Mouse (Mus musculus): ENCODE measurements at regions not wholly inside any gene's neighbourhood (a gene's known extent, or its start where the extent isn't known, plus 50 kb on each side); places are given as distances from the start of the nearest gene placed in this dataset.

DNA sequence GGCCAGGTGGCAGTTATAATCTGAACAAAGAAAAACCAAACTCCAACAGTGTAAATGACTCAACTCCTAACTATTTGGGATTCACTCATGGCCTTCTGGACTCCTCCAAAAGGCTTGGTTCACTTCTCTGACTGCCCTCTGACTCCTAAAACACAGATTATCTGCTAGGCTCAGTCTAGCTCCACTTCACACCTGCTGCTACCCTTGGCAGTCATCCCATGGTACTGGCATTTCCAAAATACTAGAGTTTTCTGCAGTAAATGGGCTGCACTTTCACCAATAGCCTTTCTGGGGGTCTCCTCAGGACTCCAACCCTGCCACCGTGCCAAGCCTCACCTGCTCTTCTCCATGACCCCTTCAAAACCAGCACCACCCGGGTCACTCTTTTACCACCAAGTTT lies 237.6 kb downstream of the Efnb2 start:
- H3K27ac ChIP-seq (ENCODE audit: low read length), result no peak overlapping the region
- 0 out of 2 replicates have a peak, but pooled peaks cover 3% of the 10 kb centered on the region for H3K4me1 ChIP-seq (ENCODE audit: control insufficient read depth, insufficient read depth, low read length)
- H3K4me2 ChIP-seq (ENCODE audit: low read depth, low read length), result no peak overlapping the region
- no peaks in the 10 kb centered on the region for H3K9me3 ChIP-seq (replicated peaks; ENCODE audit: control insufficient read depth, low read length)
- WGBS, result 98% methylated on average over 2 of the region's 2 CpGs
- ATAC-seq (ENCODE audit: insufficient read depth, low FRiP score), result no peak
- H3K36me3 ChIP-seq (ENCODE audit: control insufficient read depth, insufficient read depth, low read length), result no peaks in the 10 kb centered on the region
- no peak overlapping the region for H3K4me3 ChIP-seq (replicated peaks; ENCODE audit: low read length)
- no peaks in the 10 kb centered on the region for H3K27me3 ChIP-seq (ENCODE audit: control insufficient read depth, insufficient read depth, low read length)
- no peak overlapping the region for H3K9ac ChIP-seq (ENCODE audit: low read length)

DNA sequence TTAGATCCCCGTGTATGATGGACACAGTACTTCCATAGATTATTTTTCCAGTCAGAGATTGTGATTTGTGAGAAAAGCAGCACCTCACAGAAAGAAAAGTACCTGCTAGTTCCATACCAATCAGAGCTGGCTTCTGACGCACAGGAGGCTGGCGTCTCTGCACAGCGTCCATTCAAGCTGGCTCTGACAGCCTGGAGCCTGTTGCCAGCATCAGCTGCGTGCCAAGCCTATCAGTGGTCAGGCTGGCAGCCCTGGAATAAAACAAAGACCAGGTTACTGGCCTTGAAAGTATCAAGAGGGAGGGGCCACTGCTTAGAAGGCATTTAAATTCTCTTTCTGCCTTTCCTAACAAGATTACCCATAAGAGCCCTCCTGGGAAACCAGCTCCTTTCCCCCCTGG lies 239.3 kb downstream of the Efnb2 start:
- Histone ChIP-seq H3K9ac (ENCODE audit: low read length) (no peak overlapping the region), H3K27ac (ENCODE audit: low read length) (no peak overlapping the region), H3K27me3 (ENCODE audit: control insufficient read depth, insufficient read depth, low read length) (no peaks in the 10 kb centered on the region), H3K4me2 (ENCODE audit: low read depth, low read length) (no peak overlapping the region), H3K9me3 (replicated peaks; ENCODE audit: control insufficient read depth, low read length) (no peaks in the 10 kb centered on the region), H3K36me3 (ENCODE audit: control insufficient read depth, insufficient read depth, low read length) (no peaks in the 10 kb centered on the region), H3K4me3 (replicated peaks; ENCODE audit: low read length) (no peak overlapping the region), H3K4me1 (ENCODE audit: control insufficient read depth, insufficient read depth, low read length) (0 out of 2 replicates have a peak, but pooled peaks cover 3% of the 10 kb centered on the region)
- 81% methylated on average over 5 of the region's 5 CpGs for WGBS
- ATAC-seq (ENCODE audit: insufficient read depth, low FRiP score), result 0 out of 2 replicates have a peak, but pooled peaks have one; percentile 17

DNA sequence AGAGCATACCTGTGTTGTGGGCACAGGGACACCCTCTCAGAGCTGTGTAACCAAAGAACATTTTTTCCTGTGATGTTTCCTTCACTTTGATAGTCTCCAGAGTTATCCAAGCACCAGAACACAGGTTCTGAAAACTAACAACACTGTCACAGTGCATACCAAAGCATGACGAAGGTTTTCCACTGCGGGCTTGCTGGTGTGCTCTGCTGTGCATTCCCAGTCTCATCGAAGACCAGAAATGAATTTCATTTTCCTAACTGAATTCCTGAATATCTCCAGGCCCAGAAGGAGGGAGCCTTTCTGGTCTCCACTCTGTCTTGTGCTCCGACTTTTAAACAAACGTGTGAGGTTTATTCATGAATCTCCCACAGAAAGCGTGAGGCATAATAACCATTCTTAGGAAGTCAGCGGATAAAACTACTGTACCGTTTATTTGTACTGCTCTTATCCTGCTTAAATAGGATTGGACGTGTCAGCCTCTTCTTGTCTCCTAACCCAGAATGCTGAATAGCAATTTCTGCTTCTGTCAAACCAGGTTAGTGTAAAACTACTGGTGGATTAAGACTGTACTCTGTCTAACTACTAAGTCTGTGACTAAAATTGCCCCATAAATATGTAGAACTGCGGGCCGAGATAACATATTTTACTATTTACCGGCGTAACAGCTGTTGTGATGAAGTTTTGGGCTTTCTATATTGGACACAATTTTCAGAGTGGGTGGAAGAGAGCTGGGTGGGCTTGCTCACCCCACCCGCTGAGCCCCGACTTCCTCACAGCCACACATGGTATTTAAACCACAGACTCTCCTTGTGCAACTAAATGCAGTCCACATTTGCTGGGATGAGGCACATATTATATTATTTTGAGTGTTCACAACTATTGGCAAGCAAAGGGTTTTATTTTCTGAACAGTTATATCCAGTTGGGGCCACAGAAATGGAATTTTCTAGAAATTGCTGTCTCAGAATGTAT lies 241.4 kb downstream of the Efnb2 start:
- Histone ChIP-seq H3K9me3 (replicated peaks; ENCODE audit: control insufficient read depth, low read length) (no peaks in the 10 kb centered on the region), H3K36me3 (ENCODE audit: control insufficient read depth, insufficient read depth, low read length) (no peaks in the 10 kb centered on the region), H3K4me3 (replicated peaks; ENCODE audit: low read length) (no peak overlapping the region), H3K27ac (ENCODE audit: low read length) (peak overlapping the region; percentile 29; the same call in 1 of the 2 replicates), H3K4me2 (ENCODE audit: low read depth, low read length) (no peak overlapping the region), H3K9ac (ENCODE audit: low read length) (no peak overlapping the region), H3K27me3 (ENCODE audit: control insufficient read depth, insufficient read depth, low read length) (no peaks in the 10 kb centered on the region), H3K4me1 (ENCODE audit: control insufficient read depth, insufficient read depth, low read length) (0 out of 2 replicates have a peak, but pooled peaks cover 3% of the 10 kb centered on the region)
- WGBS, result 56% methylated on average over 15 of the region's 15 CpGs
- ATAC-seq (ENCODE audit: insufficient read depth, low FRiP score), result peak; percentile 25; the same call in 1 of the 2 replicates

DNA sequence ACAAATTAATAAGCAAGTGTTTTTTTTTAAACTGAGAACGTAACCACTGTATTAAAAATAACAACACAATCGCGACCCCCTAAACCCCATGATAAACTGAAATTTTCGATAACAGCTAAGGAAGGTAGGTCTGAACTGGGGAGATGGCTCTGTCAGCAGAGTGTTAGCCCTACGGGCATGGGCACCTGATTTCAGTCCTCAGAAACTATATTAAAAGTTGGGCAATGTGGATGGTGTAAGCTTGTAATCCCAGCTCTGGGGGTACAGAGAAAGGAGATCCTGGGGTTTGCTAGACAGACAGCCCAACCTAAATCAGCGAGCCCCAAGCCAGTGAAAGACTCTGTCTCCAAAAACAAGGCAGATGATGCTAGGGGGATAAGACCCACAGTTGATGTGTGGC lies 242.1 kb downstream of the Efnb2 start:
- H3K27me3 ChIP-seq (ENCODE audit: control insufficient read depth, insufficient read depth, low read length), result no peaks in the 10 kb centered on the region
- no peak overlapping the region for H3K4me2 ChIP-seq (ENCODE audit: low read depth, low read length)
- H3K36me3 ChIP-seq (ENCODE audit: control insufficient read depth, insufficient read depth, low read length), result no peaks in the 10 kb centered on the region
- peak overlapping the region; percentile 29; the same call in 1 of the 2 replicates for H3K27ac ChIP-seq (ENCODE audit: low read length)
- no peak for ATAC-seq (ENCODE audit: insufficient read depth, low FRiP score)
- H3K9ac ChIP-seq (ENCODE audit: low read length), result no peak overlapping the region
- H3K4me3 ChIP-seq (replicated peaks; ENCODE audit: low read length), result no peak overlapping the region
- 84% methylated on average over 6 of the region's 6 CpGs for WGBS
- no peaks in the 10 kb centered on the region for H3K9me3 ChIP-seq (replicated peaks; ENCODE audit: control insufficient read depth, low read length)
- H3K4me1 ChIP-seq (ENCODE audit: control insufficient read depth, insufficient read depth, low read length), result 0 out of 2 replicates have a peak, but pooled peaks cover 3% of the 10 kb centered on the region

DNA sequence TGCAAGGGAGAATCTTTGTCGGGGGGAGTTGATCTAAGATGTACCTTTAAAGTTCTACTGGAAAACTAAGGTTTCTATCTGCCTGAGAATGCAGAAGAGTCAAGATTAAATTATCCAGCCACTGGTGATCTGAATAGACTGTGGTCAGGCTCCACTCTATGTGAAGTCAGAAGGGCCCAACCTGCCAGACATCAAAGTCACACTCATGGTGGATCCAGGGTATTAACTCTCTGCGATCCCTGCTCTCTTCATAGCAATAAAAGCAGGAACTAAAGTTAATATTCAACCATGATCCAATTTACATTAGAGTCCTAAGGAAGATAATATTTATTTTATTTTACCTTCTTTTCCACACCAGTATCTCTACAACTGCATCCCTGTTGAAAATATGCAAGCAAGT lies 242.5 kb downstream of the Efnb2 start:
- Histone ChIP-seq H3K4me2 (ENCODE audit: low read depth, low read length) (no peak overlapping the region), H3K9me3 (replicated peaks; ENCODE audit: control insufficient read depth, low read length) (no peaks in the 10 kb centered on the region), H3K9ac (ENCODE audit: low read length) (no peak overlapping the region), H3K27ac (ENCODE audit: low read length) (no peak overlapping the region), H3K27me3 (ENCODE audit: control insufficient read depth, insufficient read depth, low read length) (no peaks in the 10 kb centered on the region), H3K36me3 (ENCODE audit: control insufficient read depth, insufficient read depth, low read length) (no peaks in the 10 kb centered on the region), H3K4me3 (replicated peaks; ENCODE audit: low read length) (no peak overlapping the region), H3K4me1 (ENCODE audit: control insufficient read depth, insufficient read depth, low read length) (0 out of 2 replicates have a peak, but pooled peaks cover 3% of the 10 kb centered on the region)
- no peak for ATAC-seq (ENCODE audit: insufficient read depth, low FRiP score)
- WGBS, result 84% methylated on average over 2 of the region's 2 CpGs

DNA sequence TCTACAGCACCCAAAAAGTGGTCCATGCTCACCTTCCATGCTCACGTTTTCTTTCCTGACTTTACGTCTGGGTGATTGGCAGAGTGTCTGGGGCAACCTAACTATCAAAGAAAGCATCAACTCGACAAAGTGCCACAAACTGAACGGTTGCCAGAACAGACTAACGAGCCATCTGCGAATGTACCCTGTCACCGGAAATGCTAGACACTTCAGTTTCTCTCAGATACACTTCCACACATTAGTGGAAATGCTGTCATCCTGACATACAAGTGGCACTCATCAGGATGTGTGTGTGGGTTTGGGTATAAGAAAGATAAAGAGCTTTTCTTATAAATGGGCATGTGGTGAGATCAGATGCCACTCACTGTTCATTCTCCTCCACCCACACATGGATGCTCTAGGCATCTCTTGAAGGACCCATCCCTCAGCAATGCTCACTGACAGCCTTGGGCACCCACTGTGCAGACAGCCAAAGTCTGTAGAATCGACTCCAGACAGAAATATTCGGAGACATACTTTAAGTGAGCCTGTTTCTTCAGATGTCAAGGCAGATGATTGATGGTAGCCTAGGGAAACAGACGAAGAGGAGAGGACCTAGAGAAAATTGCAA lies 244.8 kb downstream of the Efnb2 start:
- H3K4me3 ChIP-seq (replicated peaks; ENCODE audit: low read length), result no peak overlapping the region
- WGBS, result 60% methylated on average over 10 of the region's 10 CpGs
- no peaks in the 10 kb centered on the region for H3K9me3 ChIP-seq (replicated peaks; ENCODE audit: control insufficient read depth, low read length)
- no peak overlapping the region for H3K9ac ChIP-seq (ENCODE audit: low read length)
- no peak overlapping the region for H3K4me2 ChIP-seq (ENCODE audit: low read depth, low read length)
- ATAC-seq (ENCODE audit: insufficient read depth, low FRiP score), result no peak
- no peaks in the 10 kb centered on the region for H3K27me3 ChIP-seq (ENCODE audit: control insufficient read depth, insufficient read depth, low read length)
- H3K4me1 ChIP-seq (ENCODE audit: control insufficient read depth, insufficient read depth, low read length), result 0 out of 2 replicates have a peak, but pooled peaks cover 3% of the 10 kb centered on the region
- no peaks in the 10 kb centered on the region for H3K36me3 ChIP-seq (ENCODE audit: control insufficient read depth, insufficient read depth, low read length)
- H3K27ac ChIP-seq (ENCODE audit: low read length), result no peak overlapping the region

DNA sequence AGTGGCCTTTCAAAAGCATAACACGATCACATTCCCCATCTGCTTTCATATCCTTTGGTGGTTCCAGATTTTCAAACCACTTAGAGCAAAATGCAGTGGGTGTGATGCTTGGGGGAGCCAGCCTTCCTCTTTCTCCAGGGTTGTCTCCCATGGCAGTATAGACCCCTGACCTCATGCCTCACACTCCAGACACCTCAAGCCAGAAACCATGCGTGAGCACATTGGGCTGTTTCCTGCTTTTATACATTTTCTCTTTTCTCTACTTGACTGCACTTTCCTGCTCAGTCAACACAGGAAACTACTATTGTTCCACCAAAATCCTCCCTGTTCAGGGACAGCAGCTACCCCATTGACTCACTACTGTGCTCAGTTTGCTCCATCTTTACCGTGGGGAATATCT lies 253.7 kb downstream of the Efnb2 start:
- no peak overlapping the region for H3K4me3 ChIP-seq (replicated peaks; ENCODE audit: low read length)
- no peak overlapping the region for H3K4me2 ChIP-seq (ENCODE audit: low read depth, low read length)
- no peaks in the 10 kb centered on the region for H3K4me1 ChIP-seq (ENCODE audit: control insufficient read depth, insufficient read depth, low read length)
- 77% methylated on average over 3 of the region's 3 CpGs for WGBS
- no peak overlapping the region for H3K9ac ChIP-seq (ENCODE audit: low read length)
- ATAC-seq (ENCODE audit: insufficient read depth, low FRiP score), result no peak
- H3K27ac ChIP-seq (ENCODE audit: low read length), result no peak overlapping the region
- no peaks in the 10 kb centered on the region for H3K27me3 ChIP-seq (ENCODE audit: control insufficient read depth, insufficient read depth, low read length)
- H3K9me3 ChIP-seq (replicated peaks; ENCODE audit: control insufficient read depth, low read length), result no peaks in the 10 kb centered on the region
- no peaks in the 10 kb centered on the region for H3K36me3 ChIP-seq (ENCODE audit: control insufficient read depth, insufficient read depth, low read length)

DNA sequence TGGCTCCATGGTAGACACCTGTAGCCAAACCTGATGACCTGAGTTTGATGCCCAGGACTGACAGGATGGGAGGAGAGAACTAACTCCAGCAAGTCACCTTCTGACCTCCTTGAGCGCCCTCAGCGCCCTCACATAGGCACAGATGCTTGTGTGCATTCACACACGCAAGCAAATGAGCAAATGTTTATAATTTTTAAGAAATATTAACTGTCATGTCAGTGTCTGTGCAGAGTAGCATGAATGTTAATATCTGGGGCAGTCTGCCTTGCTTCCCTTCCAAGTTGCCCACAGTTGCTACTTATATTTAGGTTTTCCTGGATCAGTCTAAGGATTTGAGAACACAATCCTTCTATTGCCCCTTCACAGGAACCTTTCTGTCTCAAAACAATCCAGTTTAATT lies 257.6 kb downstream of the Efnb2 start:
- no peak for ATAC-seq (ENCODE audit: insufficient read depth, low FRiP score)
- Histone ChIP-seq H3K36me3 (ENCODE audit: control insufficient read depth, insufficient read depth, low read length) (no peaks in the 10 kb centered on the region), H3K4me2 (ENCODE audit: low read depth, low read length) (no peak overlapping the region), H3K4me1 (ENCODE audit: control insufficient read depth, insufficient read depth, low read length) (no peaks in the 10 kb centered on the region), H3K4me3 (replicated peaks; ENCODE audit: low read length) (no peak overlapping the region), H3K27ac (ENCODE audit: low read length) (no peak overlapping the region), H3K9ac (ENCODE audit: low read length) (no peak overlapping the region), H3K9me3 (replicated peaks; ENCODE audit: control insufficient read depth, low read length) (no peaks in the 10 kb centered on the region), H3K27me3 (ENCODE audit: control insufficient read depth, insufficient read depth, low read length) (no peaks in the 10 kb centered on the region)
- 69% methylated on average over 3 of the region's 3 CpGs for WGBS

DNA sequence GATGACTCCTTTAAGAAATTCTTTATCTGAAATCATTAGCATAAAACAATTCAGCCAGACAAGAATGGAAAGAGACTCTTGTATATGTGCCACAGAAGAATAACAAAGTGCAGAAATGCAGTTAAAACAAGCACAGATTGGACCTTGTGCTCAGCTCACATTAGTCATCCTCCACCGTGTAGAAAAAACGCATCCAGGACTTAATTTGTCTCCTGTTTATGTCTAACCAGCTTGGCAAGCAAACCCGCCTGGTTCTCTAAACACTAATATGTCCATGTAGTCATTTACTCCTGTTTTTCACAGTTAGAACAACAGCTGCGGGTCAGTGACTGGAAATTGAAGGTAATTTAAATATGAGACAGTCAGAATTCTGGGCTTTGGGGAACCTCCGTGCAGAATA lies 268.7 kb downstream of the Efnb2 start:
- 30% methylated on average over 5 of the region's 5 CpGs for WGBS
- Histone ChIP-seq H3K27me3 (ENCODE audit: control insufficient read depth, insufficient read depth, low read length) (no peaks in the 10 kb centered on the region), H3K27ac (ENCODE audit: low read length) (no peak overlapping the region), H3K4me2 (ENCODE audit: low read depth, low read length) (no peak overlapping the region), H3K9me3 (replicated peaks; ENCODE audit: control insufficient read depth, low read length) (no peaks in the 10 kb centered on the region), H3K9ac (ENCODE audit: low read length) (no peak overlapping the region), H3K4me3 (replicated peaks; ENCODE audit: low read length) (no peak overlapping the region), H3K36me3 (ENCODE audit: control insufficient read depth, insufficient read depth, low read length) (no peaks in the 10 kb centered on the region), H3K4me1 (ENCODE audit: control insufficient read depth, insufficient read depth, low read length) (peaks cover 3% of the 10 kb centered on the region; the same call in 1 of the 2 replicates)
- ATAC-seq (ENCODE audit: insufficient read depth, low FRiP score), result no peak

All from stomach, embryonic 16.5 days (tissue).